Mouse (Mus musculus): Measurements from ENCODE around the gene Fndc8. TPM values are rescaled to one million over a fixed set of nuclear protein-coding genes. Genes with fewer than 3 reads are reported as not detected.
A peak's percentile ranks its signal among the peaks of the same experiment; 100 is the strongest.
"Not testable (repeated sequence)": the region's sequence is repeated elsewhere in the genome, so short reads cannot be mapped to it uniquely, and the experiment has no call there.

Gene Fndc8
- total RNA-seq, 1 experiment from 2014 or later = not detected

DNA sequence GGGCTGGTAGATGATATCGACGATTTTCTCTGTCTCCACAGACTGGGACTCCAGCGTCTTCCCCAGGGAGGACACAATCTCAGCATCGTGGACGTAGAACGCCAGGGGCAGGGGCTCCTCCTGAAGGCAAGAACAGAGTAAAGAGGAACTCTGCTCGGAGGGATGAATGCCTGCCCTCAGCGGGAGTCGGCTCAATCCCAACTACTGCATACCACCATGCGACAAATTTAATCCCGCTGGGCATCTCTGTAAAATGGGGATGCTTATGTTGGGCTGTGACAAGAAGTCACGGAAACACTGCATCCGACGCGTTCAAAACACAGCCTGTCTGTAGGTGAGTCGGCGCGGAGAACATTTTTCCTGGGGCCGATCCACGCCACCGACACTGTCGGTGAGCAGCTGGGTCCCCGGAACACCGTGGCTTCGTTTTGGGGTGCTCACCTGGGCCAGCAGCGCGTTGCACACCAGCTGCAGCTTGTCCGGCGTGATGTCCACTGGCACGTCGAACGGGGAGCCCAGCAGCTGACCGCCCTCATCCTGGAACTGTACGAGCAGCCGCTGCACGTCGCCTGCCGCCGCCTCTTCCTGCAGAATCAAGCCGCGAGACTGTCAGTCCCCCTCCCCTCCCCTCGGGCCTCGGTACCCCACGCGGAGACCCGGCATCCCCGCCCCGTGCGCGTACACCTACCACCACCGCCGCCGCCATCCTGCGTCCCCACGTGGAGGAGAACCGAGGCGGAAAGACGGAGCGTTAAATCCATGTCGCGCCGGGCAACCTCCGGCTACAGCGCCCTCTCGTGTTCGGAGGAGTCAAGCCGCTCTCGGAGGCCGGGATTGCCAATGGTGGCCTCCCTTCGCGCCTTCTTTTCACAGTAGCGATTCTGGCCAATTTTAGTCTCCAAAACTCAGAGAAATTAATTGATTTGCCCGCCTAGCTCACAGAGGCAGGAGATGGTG lies 16.0 kb downstream of the Fndc8 start, which contains the start of gene Nle1:
TSS of gene Nle1 (minus strand) at position 761 of the 957 bp plus-strand sequence.
- peak; percentile 92 for ATAC-seq (ENCODE audit: extremely low read depth, insufficient number of reproducible peaks, low FRiP score, poor library complexity, severe bottlenecking)

DNA sequence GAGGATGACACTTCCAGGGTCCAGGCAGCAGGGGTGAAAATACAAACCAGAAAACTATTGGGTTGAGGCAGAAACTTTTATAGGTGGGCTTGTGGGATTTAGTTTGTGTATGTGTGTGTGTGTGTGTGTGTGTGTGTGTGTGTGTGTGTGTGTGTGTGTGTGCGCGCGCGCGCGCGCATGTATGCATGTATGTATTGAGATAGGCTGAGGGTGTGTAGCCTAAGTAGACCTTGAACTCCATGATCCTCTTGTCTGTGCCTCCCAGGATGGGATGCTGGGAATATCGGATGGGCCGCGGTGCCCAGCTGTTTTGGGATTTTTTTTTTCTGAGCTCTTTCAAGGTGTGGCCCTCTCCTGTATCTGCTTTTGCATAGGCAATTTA lies 16.7 kb downstream of the Fndc8 start:
- no peak for ATAC-seq (ENCODE audit: extremely low read depth, insufficient number of reproducible peaks, low FRiP score, poor library complexity, severe bottlenecking)

DNA sequence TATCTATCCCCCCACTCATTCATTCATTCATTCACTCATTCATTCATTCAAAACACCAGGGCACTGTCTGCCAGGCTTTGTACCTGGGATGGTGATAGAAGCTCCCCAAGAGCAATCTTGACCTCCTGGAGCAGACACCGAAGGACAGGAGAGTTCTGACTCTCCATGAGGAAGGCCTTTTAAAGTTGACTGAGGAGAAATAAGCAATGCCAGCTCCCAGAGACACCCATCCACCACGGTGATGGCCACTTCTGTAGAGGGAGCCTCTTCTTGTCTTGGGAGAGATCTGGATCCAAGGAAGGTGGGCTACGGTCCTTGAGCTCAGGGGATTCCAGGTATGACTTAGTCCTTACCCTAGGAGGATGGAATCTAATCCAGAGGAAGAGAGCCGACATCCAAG lies 18.3 kb downstream of the Fndc8 start, which contains the start of gene Unc45b:
TSS of gene Unc45b (plus strand) at position 301 of the 400 bp plus-strand sequence.
- ATAC-seq (ENCODE audit: extremely low read depth, insufficient number of reproducible peaks, low FRiP score, poor library complexity, severe bottlenecking) = no peak

DNA sequence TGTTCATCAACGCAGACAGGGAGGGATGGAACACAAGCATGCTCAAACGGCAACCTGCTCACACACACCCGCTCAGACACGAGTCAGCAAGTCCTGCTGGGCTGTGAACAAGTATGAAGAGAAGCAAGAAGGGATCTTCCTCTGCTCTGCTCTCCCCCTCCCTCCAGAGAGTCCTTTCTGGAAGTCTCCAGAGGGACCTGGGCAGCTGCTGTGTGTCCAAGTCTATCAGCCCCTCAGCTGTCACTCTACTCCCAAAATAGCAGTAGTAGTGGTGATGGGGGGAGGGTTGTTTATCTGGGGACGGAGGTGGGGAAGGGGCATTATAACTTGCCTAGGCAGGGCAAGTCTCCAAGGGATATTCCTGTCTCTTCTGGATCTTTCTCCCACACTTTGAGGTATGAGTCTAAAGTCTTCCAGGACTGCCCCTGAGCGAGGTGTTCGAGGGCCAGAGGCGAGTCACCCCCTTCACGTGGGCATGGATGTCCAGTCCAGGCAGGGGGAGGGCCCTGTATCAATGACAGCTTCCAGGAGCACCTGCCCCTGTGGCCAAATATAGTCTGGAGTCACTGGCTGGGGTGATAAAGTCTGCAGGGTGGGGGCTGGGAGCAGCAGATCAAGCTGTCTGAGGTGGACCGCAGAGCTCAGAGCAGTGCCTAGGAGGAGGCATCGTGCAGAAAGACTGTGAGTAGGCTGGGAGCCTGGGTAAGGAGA lies 18.9 kb downstream of the Fndc8 start:
- ATAC-seq (ENCODE audit: extremely low read depth, insufficient number of reproducible peaks, low FRiP score, poor library complexity, severe bottlenecking) = no peak

DNA sequence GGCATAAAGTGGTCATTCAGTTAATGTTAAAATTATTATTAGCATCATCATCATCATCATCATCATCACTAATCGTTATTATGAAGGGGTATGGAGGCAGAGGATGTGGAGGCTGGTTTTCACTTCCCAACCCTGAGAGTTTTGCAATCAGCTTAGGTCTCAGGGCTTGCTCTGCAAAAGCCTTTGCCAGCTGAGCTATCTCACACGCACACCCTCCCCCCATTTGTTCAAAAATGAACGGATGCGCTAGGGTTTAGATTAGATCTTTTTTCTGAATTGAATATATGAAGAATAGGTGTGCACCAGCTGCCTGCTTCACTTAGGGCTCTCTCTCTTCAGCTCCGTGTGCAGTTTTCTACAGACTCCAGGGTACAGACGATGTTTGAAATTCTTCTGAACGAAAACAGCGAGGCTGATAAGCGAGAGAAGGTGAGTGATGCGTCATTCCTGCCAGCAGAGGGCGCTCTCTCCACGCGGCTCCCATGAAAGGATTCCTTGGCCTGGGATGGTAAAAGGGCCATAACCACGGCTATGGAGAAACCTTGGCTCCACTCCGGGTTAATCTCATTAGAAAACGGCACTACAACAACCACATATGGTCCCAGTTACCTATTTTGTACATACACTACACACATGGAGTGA lies 22.9 kb downstream of the Fndc8 start:
- peak; percentile 80 for ATAC-seq (ENCODE audit: extremely low read depth, insufficient number of reproducible peaks, low FRiP score, poor library complexity, severe bottlenecking)

DNA sequence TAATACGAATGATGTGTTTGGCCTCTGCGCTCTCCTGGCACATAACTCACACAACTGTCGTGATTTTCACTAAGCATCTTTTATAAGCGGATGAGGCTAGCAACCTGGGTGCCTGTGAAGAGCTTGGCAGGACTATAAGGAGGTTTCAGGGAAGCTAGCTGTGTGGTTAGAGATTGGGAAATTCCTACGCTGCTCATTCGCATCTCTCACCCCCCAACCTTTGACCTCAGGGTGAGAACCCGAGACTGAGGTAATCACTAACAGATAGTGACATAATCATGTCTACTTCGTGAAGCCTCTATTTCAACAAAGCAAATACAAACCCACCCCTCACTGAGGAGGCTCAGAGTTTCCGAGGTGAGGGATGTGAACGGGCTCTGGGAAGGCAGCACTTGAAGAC lies 28.8 kb downstream of the Fndc8 start:
- no peak for ATAC-seq (ENCODE audit: extremely low read depth, insufficient number of reproducible peaks, low FRiP score, poor library complexity, severe bottlenecking)

DNA sequence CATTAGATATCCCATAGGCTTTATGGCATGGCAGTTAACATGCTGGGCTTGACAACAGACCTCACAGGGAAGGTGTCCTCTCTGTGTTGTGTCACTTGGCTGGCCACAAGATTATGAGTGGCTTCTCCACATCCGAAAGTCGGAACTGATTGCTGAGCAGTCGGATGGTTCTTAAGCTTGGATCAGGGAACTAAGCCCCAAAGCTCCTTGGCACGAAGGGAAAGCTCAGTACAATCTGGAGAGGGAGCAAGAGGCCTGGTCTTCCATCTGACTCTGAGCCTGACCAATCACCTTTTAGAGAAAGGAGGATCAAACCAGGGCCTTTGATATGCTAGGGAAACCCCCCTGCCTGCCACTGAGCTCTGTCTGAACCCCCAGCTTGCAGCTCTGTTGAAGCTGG lies 29.8 kb downstream of the Fndc8 start:
- no peak for ATAC-seq (ENCODE audit: extremely low read depth, insufficient number of reproducible peaks, low FRiP score, poor library complexity, severe bottlenecking)

DNA sequence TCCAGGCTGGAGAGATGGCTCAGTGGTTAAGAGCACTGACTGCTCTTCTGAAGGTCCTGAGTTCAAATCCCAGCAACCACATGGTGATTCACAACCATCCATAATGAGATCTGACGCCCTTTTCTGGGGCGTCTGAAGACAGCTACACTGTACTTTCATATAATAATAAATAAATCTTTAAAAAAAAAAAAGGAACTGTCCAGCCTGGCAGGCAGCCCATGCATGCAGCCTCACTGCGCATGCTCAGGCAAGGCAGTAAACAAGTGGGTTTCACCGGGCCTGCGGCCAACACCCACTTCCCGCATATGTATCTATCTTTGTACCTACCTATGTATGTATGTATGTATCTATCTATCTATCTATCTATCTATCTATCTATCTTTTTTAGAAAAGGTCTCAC lies 32.0 kb downstream of the Fndc8 start:
- not testable (repeated sequence) for ATAC-seq (ENCODE audit: extremely low read depth, insufficient number of reproducible peaks, low FRiP score, poor library complexity, severe bottlenecking)

DNA sequence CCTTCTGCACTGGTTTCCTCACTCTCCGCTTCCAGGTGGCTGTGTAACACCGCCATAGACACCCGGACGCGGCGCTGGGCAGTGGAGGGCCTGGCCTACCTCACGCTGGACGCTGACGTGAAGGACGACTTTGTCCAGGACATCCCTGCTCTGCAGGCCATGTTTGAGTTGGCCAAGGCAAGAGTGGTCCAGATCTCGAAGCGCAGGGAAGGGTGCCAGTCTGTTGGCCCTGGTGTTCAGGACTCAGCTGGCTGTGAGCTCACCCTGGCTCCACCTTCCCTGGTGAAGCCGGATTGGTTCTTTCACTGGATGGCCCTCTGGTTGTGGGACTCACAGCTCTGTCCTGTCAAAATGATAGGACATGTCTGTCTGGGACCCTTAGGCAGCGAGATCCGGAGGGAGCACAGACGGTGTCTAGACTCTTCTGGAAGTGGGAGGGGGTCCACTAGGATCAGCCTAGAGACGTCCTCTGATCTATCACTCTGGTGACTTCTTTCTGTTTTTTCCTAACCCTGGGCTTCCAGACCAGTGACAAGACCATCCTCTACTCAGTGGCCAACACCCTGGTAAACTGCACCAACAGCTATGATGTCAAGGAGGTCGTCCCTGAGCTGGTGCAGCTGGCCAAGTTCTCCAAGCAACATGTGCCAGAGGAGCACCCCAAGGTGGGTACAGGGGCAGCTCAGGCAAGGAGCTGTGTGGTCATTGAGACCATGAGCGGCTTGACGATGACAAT lies 37.1 kb downstream of the Fndc8 start:
- ATAC-seq (ENCODE audit: extremely low read depth, insufficient number of reproducible peaks, low FRiP score, poor library complexity, severe bottlenecking) = no peak

DNA sequence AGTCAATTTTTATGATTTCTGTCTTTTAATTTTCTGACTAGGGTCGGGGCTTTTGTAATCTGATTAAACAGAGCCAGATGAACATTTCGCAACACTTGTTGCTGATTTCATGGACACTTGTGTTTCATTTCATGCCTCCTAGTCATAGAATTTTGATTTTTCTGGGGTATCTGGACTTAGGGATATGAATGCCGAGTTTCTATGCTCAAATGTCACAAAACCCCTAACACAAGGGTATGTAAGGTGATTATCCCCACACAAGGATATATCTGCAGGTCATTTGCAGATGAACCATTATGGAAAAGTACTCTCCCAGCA lies 37.7 kb downstream of the Fndc8 start:
- ATAC-seq (ENCODE audit: extremely low read depth, insufficient number of reproducible peaks, low FRiP score, poor library complexity, severe bottlenecking) = no peak

DNA sequence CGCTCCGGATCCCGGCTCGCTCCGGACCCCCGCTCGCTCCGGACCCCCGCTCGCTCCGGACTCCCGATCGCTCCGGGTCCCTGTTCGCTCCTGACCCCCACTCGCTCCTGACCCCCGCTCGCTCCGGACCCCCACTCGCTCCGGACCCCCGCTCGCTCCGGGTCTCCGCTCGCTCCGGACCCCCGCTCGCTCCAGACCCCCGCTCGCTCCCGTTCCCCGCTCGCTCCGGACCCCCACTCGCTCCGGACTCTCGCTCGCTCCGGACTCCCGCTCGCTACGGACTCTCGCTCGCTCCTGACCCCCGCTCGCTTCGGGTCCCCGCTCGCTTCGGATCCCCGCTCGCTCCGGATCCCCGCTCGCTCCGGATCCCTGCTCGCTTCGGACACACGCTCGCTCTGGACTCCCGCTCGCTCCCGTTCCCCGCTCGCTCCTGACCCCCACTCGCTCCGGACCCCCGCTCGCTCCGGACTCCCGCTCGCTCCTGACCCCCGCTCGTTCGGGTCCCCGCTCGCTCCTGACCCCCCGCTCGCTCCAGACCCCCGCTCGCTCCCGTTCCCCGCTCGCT lies 38.5 kb downstream of the Fndc8 start:
- not testable (repeated sequence) for ATAC-seq (ENCODE audit: extremely low read depth, insufficient number of reproducible peaks, low FRiP score, poor library complexity, severe bottlenecking)

DNA sequence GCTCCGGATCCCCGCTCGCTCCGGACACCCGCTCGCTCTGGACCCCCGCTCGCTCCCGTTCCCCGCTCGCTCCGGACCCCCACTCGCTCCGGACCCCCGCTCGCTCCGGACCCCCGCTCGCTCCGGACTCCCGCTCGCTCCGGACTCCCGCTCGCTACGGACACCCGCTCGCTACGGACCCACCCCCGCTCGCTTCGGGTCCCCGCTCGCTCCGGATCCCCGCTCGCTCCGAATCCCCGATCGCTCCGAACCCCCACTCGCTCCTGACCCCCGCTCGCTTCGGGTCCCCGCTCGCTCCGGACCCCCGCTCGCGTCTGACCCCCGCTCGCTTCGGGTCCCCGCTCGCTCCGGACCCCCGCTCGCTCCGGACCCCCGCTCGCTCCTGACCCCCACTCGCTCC lies 39.2 kb downstream of the Fndc8 start:
- not testable (repeated sequence) for ATAC-seq (ENCODE audit: extremely low read depth, insufficient number of reproducible peaks, low FRiP score, poor library complexity, severe bottlenecking)

DNA sequence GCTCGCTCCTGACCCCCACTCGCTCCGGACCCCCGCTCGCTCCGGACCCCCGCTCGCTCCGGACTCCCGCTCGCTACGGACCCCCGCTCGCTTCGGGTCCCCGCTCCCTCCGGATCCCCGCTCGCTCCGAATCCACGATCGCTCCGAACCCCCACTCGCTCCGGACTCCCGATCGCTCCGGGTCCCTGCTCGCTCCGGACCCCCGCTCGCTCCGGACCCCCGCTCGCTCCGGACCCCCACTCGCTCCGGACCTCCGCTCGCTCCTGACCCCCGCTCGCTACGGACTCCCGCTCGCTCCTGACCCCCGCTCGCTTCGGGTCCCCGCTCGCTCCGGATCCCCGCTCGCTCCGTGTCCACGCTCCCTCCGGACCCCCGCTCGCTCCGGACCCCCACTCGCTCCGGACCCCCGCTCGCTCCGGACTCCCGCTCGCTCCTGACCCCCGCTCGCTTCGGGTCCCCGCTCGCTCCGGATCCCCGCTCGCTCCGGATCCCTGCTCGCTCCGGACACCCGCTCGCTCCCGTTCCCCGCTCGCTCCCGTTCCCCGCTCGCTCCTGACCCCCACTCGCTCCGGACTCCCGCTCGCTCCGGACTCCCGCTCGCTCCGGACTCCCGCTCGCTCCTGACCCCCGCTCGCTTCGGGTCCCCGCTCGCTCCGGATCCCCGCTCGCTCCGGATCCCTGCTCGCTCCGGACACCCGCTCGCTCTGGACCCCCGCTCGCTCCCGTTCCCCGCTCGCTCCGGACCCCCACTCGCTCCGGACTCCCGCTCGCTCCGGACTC lies 39.9 kb downstream of the Fndc8 start:
- ATAC-seq (ENCODE audit: extremely low read depth, insufficient number of reproducible peaks, low FRiP score, poor library complexity, severe bottlenecking) = not testable (repeated sequence)

DNA sequence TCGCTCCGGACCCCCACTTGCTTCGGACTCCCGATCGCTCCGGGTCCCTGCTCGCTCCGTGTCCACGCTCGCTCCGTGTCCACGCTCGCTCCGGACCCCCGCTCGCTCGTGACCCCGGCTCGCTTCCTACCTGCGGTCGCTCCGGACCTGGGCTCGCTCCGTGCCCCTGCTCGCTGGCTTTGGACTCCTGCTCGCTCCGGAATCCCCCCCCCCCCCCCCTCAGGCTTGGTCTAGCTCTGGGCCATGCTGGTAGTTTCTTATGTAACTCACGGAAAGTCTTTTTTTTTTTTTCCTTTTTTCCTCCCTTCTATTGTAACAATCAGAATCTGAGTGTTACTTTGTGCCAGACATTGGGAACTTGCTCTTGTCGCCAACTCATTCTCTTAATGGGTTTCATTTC lies 41.3 kb downstream of the Fndc8 start:
- ATAC-seq (ENCODE audit: extremely low read depth, insufficient number of reproducible peaks, low FRiP score, poor library complexity, severe bottlenecking) = no peak

DNA sequence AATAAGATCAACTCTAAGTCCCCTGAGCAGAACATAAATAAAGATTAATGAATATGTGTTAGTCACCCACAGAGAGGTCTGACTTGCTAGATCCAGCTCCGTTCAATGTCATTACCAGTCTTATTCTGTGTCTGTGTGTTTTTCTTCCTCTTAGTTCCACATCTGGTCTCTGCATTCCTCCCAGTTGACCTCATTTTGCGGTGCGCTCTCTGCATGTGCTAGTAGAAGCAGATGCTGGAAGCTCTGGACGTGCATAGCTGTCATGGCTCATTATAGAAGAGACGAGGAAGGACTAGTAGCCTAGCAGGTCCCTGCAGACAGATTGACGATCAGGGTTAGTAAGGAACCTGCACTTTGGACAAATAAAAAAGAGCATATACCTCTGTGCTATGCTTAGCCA lies 51.4 kb downstream of the Fndc8 start:
- no peak for ATAC-seq (ENCODE audit: extremely low read depth, insufficient number of reproducible peaks, low FRiP score, poor library complexity, severe bottlenecking)

DNA sequence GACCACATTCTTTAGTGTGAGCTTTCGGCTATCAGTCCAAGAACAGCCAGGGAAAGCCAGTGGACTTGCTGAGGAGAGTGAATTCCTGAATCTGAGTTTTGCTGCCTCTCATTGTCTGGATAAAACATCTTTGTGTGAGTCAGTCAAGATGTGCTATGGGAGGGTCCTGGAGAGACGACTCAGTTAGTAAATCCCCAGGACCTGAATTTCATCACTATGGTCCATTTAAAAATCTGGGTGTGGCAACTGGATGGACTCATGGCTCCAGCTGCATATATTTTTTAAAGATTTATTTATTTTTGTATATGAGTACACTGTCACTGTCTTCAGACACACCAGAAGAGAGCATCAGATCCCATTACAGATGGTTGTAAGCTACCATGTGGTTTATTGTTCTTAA lies 53.7 kb downstream of the Fndc8 start:
- no peak for ATAC-seq (ENCODE audit: extremely low read depth, insufficient number of reproducible peaks, low FRiP score, poor library complexity, severe bottlenecking)

DNA sequence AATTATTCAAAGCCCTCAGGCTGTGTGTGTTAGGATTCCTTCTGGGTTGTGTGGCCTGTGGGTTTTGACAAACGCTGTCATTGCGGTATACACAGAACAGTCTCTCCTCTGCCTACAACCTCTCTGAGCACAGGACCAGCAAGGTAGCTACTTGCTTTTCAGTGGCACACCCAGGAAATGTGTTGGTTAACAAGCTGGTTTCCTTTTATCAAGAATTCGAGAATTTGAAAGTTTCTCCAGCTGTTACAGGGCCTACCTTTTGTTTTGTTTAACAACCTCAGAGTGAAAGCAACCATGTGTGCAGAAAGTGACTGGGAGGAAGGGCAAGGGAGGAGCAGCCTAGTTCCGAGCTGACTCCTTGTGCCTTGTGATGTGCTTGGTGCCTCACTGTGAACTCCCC lies 55.5 kb downstream of the Fndc8 start:
- peak; percentile 40 for ATAC-seq (ENCODE audit: extremely low read depth, insufficient number of reproducible peaks, low FRiP score, poor library complexity, severe bottlenecking)

DNA sequence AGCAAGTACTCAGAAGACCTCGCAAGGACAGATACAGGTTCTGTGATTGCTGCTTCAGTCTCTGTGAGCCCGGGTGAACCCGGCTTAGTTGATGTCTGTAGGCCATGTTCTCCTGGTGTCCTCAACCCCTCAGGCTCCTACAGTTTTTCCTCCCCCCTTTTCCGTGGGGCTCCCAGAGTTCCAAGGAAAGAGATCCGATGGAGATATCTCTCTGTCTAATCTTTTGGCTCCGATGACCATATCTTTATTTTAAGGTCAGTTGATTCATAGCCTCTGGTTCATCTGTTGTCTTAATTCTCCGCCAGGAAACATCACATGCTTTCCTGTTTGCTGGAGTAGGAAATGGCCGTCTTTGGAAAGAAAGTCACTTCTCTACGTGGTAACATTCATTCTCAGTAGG lies 57.1 kb downstream of the Fndc8 start:
- no peak for ATAC-seq (ENCODE audit: extremely low read depth, insufficient number of reproducible peaks, low FRiP score, poor library complexity, severe bottlenecking)

Measured in neutrophil, adult 5-6 weeks (primary cell).